Comparison of ENCODE assay signal across 15 mouse cellular contexts in the genomic region with DNA sequence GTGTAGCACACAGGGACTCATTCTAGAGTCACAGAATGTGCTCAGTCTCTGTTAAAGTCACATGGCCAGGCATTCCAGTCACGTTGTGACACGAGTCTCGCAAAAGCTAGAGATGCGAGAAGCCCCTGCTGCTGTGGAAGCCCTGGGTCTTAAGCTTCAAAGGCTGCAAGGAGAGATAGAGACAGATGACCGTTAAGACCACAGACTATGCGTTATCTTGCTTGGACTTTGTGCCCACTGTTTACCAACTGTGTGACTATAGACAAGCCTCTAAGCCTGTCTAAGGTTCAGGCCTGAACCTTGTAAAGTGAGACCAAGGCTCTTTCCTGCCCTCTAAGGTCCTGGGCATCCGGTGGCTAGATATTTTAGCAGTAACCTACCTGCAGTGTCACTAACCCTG. TPM values are rescaled to one million over a fixed set of nuclear protein-coding genes. Genes with fewer than 3 reads are reported as not detected.
DNase-seq lines count a peak whose midpoint lies in the region; ATAC-seq and TF ChIP-seq lines count a peak whose summit lies in the region.
"Had no signal": no experiment of that assay in that cellular context is flagged by ENCODE, and none has a peak within 500 bp of the region (broad histone marks: within the 10 kb centered on the region; RNA-seq: fewer than 3 reads in every experiment).

No protein-coding gene starts in this region.

- H3K4me1 ChIP-seq in hindbrain, embryonic 16.5 days (ENCODE audit: control insufficient read depth, insufficient read depth, low read depth, low read length) = peaks cover 5% of the 10 kb centered on the region
- H3K4me1 ChIP-seq in hindbrain, embryonic 11.5 days (replicated peaks; ENCODE audit: control insufficient read depth, insufficient read depth, low read length) = no peaks in the 10 kb centered on the region
- H3K4me1 ChIP-seq in brown adipose tissue, adult 24 weeks (ENCODE audit: control insufficient read depth, insufficient read depth, insufficient read length, low read length) = peaks cover 55% of the 10 kb centered on the region
- peaks cover 40% of the 10 kb centered on the region for H3K4me1 ChIP-seq in intestine, postnatal 0 days (replicated peaks; ENCODE audit: control insufficient read depth, insufficient read depth, low read length)
- peaks cover 46% of the 10 kb centered on the region for H3K4me1 ChIP-seq in embryonic facial prominence, embryonic 10.5 days

- H3K4me2 ChIP-seq in hindbrain, embryonic 16.5 days (ENCODE audit: low read length) = no peak overlapping the region
- no peak overlapping the region for H3K4me2 ChIP-seq in hindbrain, embryonic 11.5 days (replicated peaks; ENCODE audit: low read depth, low read length)
- H3K4me2 ChIP-seq in intestine, postnatal 0 days (replicated peaks; ENCODE audit: low read depth) = no peak overlapping the region
- H3K4me2 ChIP-seq: embryonic facial prominence, embryonic 12.5 days; hindbrain, embryonic 12.5 days had no signal

- H3K27ac ChIP-seq in hindbrain, embryonic 16.5 days (ENCODE audit: low read depth, low read length) = peak overlapping the region; percentile 14; the same call in 1 of the 2 replicates
- no peak overlapping the region for H3K27ac ChIP-seq in hindbrain, embryonic 11.5 days (ENCODE audit: low read depth, low read length)
- peak overlapping the region; percentile 92 for H3K27ac ChIP-seq in brown adipose tissue, adult 24 weeks (replicated peaks; ENCODE audit: low read depth, low read length)
- H3K27ac ChIP-seq in intestine, postnatal 0 days (ENCODE audit: low read depth, low read length) = peak overlapping the region; percentile 77
- no peak overlapping the region for H3K27ac ChIP-seq in embryonic facial prominence, embryonic 10.5 days (replicated peaks)
- H3K27ac ChIP-seq: embryonic facial prominence, embryonic 12.5 days; forebrain, embryonic 10.5 days; hindbrain, embryonic 12.5 days; kidney, postnatal 0 days had no signal

- WGBS in hindbrain, embryonic 16.5 days = 58% methylated on average over 7 of the region's 7 CpGs
- WGBS in hindbrain, embryonic 11.5 days = 70% methylated on average over 7 of the region's 7 CpGs
- WGBS in intestine, postnatal 0 days = 35% methylated on average over 7 of the region's 7 CpGs
- 81% methylated on average over 7 of the region's 7 CpGs for WGBS in embryonic facial prominence, embryonic 10.5 days

- TF ChIP-seq CTCF in intestine, postnatal 0 days (IDR thresholded peaks at IDR 0.05; ENCODE audit: low read depth) = 0 out of 2 replicates have a peak, but pooled peaks have one; percentile 21

- H3K9me3 ChIP-seq in hindbrain, embryonic 16.5 days (ENCODE audit: control insufficient read depth, low read length) = no peaks in the 10 kb centered on the region
- H3K9me3 ChIP-seq in hindbrain, embryonic 11.5 days (ENCODE audit: control insufficient read depth, low read length) = no peaks in the 10 kb centered on the region
- H3K9me3 ChIP-seq in intestine, postnatal 0 days (ENCODE audit: control insufficient read depth) = no peaks in the 10 kb centered on the region
- no peaks in the 10 kb centered on the region for H3K9me3 ChIP-seq in embryonic facial prominence, embryonic 10.5 days
- H3K9me3 ChIP-seq: embryonic facial prominence, embryonic 12.5 days; forebrain, embryonic 10.5 days; hindbrain, embryonic 12.5 days had no signal

- no peak for DNase-seq in hindbrain, embryonic 11.5 days (ENCODE audit: low spot score)
- DNase-seq in embryonic facial prominence, embryonic 10.5 days (ENCODE audit: low spot score) = no peak
- DNase-seq in ovary, adult 18-20 months (ENCODE audit: low spot score) = no peak
- DNase-seq: cerebellum, postnatal 25 days; lung, adult 18-20 months; thymus, postnatal 36 days had no signal

- H3K4me3 ChIP-seq in hindbrain, embryonic 16.5 days (ENCODE audit: low read length) = no peak overlapping the region
- H3K4me3 ChIP-seq in hindbrain, embryonic 11.5 days (ENCODE audit: low read depth, low read length) = no peak overlapping the region
- no peak overlapping the region for H3K4me3 ChIP-seq in brown adipose tissue, adult 24 weeks (ENCODE audit: insufficient read depth, low read depth, low read length)
- no peak overlapping the region for H3K4me3 ChIP-seq in intestine, postnatal 0 days (ENCODE audit: low read depth, low read length)
- no peak overlapping the region for H3K4me3 ChIP-seq in embryonic facial prominence, embryonic 10.5 days
- H3K4me3 ChIP-seq: embryonic facial prominence, embryonic 12.5 days; forebrain, embryonic 10.5 days; hindbrain, embryonic 12.5 days had no signal

- ATAC-seq in hindbrain, embryonic 16.5 days = no peak
- ATAC-seq in hindbrain, embryonic 11.5 days (ENCODE audit: low FRiP score) = no peak
- peak; percentile 86 for ATAC-seq in intestine, postnatal 0 days
- peak; percentile 41 for ATAC-seq in megakaryocyte progenitor cell, adult 5-6 weeks (replicated peaks; ENCODE audit: poor library complexity)

- H3K36me3 ChIP-seq in hindbrain, embryonic 16.5 days (ENCODE audit: control insufficient read depth, insufficient read depth, low read length) = 0 out of 2 replicates have a peak, but pooled peaks cover 2% of the 10 kb centered on the region
- H3K36me3 ChIP-seq in hindbrain, embryonic 11.5 days (ENCODE audit: control insufficient read depth, insufficient read depth, low read length) = no peaks in the 10 kb centered on the region
- H3K36me3 ChIP-seq in intestine, postnatal 0 days (ENCODE audit: control insufficient read depth, insufficient read depth) = peaks cover 23% of the 10 kb centered on the region; the same call in 1 of the 2 replicates
- H3K36me3 ChIP-seq in embryonic facial prominence, embryonic 10.5 days (replicated peaks) = peaks cover 35% of the 10 kb centered on the region

- no peak overlapping the region for H3K9ac ChIP-seq in hindbrain, embryonic 16.5 days (ENCODE audit: low read depth, low read length)
- H3K9ac ChIP-seq in hindbrain, embryonic 11.5 days (ENCODE audit: low read depth, low read length) = no peak overlapping the region
- no peak overlapping the region for H3K9ac ChIP-seq in intestine, postnatal 0 days (ENCODE audit: low read depth, low read length)
- H3K9ac ChIP-seq: embryonic facial prominence, embryonic 12.5 days; hindbrain, embryonic 12.5 days had no signal

- no peaks in the 10 kb centered on the region for H3K27me3 ChIP-seq in hindbrain, embryonic 16.5 days (replicated peaks; ENCODE audit: control insufficient read depth, insufficient read depth, low read length)
- H3K27me3 ChIP-seq in hindbrain, embryonic 11.5 days (ENCODE audit: control insufficient read depth, insufficient read depth, low read length) = no peaks in the 10 kb centered on the region
- H3K27me3 ChIP-seq in intestine, postnatal 0 days (replicated peaks; ENCODE audit: control insufficient read depth, insufficient read depth, low read length) = no peaks in the 10 kb centered on the region
- H3K27me3 ChIP-seq in embryonic facial prominence, embryonic 10.5 days (replicated peaks; ENCODE audit: low read depth, poor library complexity, severe bottlenecking) = no peaks in the 10 kb centered on the region
- H3K27me3 ChIP-seq: CH12.LX; embryonic facial prominence, embryonic 12.5 days; hindbrain, embryonic 12.5 days had no signal

RNA-seq across cellular contexts. Expression of a gene that starts 42.5 kb away (rescaled TPM):
- 56.1 and 58.9 TPM in 2 replicates for polyA plus RNA-seq in hindbrain, embryonic 16.5 days (2015; fragmentation: Nextera tagmentation; extraction: Ambion mirVana)
- 31.6 and 32.8 TPM in 2 replicates for polyA plus RNA-seq in hindbrain, embryonic 11.5 days (2014; fragmentation: Nextera tagmentation; extraction: Ambion mirVana)
- polyA plus RNA-seq in brown adipose tissue, adult 24 weeks (2012; ENCODE audit: insufficient read depth, insufficient read length, missing spikeins) = 63.4 and 130 TPM in 2 replicates
- polyA plus RNA-seq in intestine, postnatal 0 days (2015; fragmentation: Nextera tagmentation; extraction: Ambion mirVana) = 24.2 and 29.4 TPM in 2 replicates
- total RNA-seq in megakaryocyte progenitor cell, adult 5-6 weeks (2015) = 0.27 and 0.64 TPM in 2 replicates
- 0.04 and 0.27 TPM in 2 replicates for total RNA-seq in megakaryocyte progenitor cell, adult 5-6 weeks (2017)
- 29.4 and 36.3 TPM in 2 replicates for polyA plus RNA-seq in embryonic facial prominence, embryonic 10.5 days (2016; fragmentation: Nextera tagmentation; extraction: Ambion mirVana)

Comparison
In these comparisons a context has a peak if more than half of its experiments do, and no peak if none do; other contexts are left out.
1. H3K27ac ChIP-seq: peak in hindbrain, embryonic 16.5 days (single experiment), brown adipose tissue, adult 24 weeks (single experiment) and intestine, postnatal 0 days (single experiment); none in hindbrain, embryonic 11.5 days (single experiment) and embryonic facial prominence, embryonic 10.5 days (single experiment).
2. ATAC-seq: peak in intestine, postnatal 0 days (single experiment) and megakaryocyte progenitor cell, adult 5-6 weeks (single experiment); none in hindbrain, embryonic 16.5 days (single experiment) and hindbrain, embryonic 11.5 days (single experiment).